Mouse (Mus musculus): ENCODE measurements around the gene Mtx1. TPM values are rescaled to one million over a fixed set of nuclear protein-coding genes. Genes with fewer than 3 reads are reported as not detected.

Mtx1 gene
- polyA plus RNA-seq, 1 experiment: 181 TPM

- peak within 1 kb of the TSS; percentile 72 for H3K4me3 ChIP-seq (ENCODE audit: low read depth, low read length)
- 7% methylated on average over 19 of the region's 19 CpGs for WGBS
- H3K27me3 ChIP-seq (ENCODE audit: control insufficient read depth, insufficient read depth, low read length): no peaks in the 10 kb centered on the region
- H3K27ac ChIP-seq (ENCODE audit: insufficient read depth, low read depth, low read length): peak within 1 kb of the TSS; percentile 73
- H3K36me3 ChIP-seq (ENCODE audit: control insufficient read depth, insufficient read depth, low read length): peaks cover 7% of the 10 kb centered on the region
- no peak for TF ChIP-seq CTCF (IDR thresholded peaks at IDR 0.05; ENCODE audit: extremely low read depth, insufficient read length, insufficient replicate concordance, low read depth, low read length)
- no peak for TF ChIP-seq POLR2A (IDR thresholded peaks at IDR 0.05; ENCODE audit: low read depth, low read length)
- peaks cover 3% of the 10 kb centered on the region; the same call in 1 of the 2 replicates for H3K4me1 ChIP-seq (ENCODE audit: control insufficient read depth, insufficient read depth, insufficient read length, low read length)
Measured at GRCm38 (mm10) chr3:89214681-89215411, 12.0 kb downstream of the Mtx1 start, which contains the start of gene Thbs3. Gene Thbs3 (plus strand): TSS chr3:89215180.

- Histone ChIP-seq H3K27ac (ENCODE audit: insufficient read depth, low read depth, low read length) (peak overlapping the region; percentile 73), H3K4me3 (ENCODE audit: low read depth, low read length) (peak overlapping the region; percentile 72), H3K36me3 (ENCODE audit: control insufficient read depth, insufficient read depth, low read length) (peaks cover 15% of the 10 kb centered on the region), H3K4me1 (ENCODE audit: control insufficient read depth, insufficient read depth, insufficient read length, low read length) (peaks cover 3% of the 10 kb centered on the region; the same call in 1 of the 2 replicates), H3K27me3 (ENCODE audit: control insufficient read depth, insufficient read depth, low read length) (no peaks in the 10 kb centered on the region)
- WGBS: under 1% methylated on average over 69 of the region's 69 CpGs
- peak; percentile 54; the same call in 1 of the 2 replicates for TF ChIP-seq POLR2A (IDR thresholded peaks at IDR 0.05; ENCODE audit: low read depth, low read length)
- TF ChIP-seq CTCF (IDR thresholded peaks at IDR 0.05; ENCODE audit: extremely low read depth, insufficient read length, insufficient replicate concordance, low read depth, low read length): no peak
Measured at GRCm38 (mm10) chr3:89213803-89214530, 12.9 kb downstream of the Mtx1 start.

GRCm38 (mm10) chr3:89210731-89211130, 16.2 kb downstream of the Mtx1 start:
- TF ChIP-seq POLR2A (IDR thresholded peaks at IDR 0.05; ENCODE audit: low read depth, low read length): no peak
- no peak for TF ChIP-seq CTCF (IDR thresholded peaks at IDR 0.05; ENCODE audit: extremely low read depth, insufficient read length, insufficient replicate concordance, low read depth, low read length)
- H3K36me3 ChIP-seq (ENCODE audit: control insufficient read depth, insufficient read depth, low read length): peaks cover 46% of the 10 kb centered on the region
- no peaks in the 10 kb centered on the region for H3K27me3 ChIP-seq (ENCODE audit: control insufficient read depth, insufficient read depth, low read length)

GRCm38 (mm10) chr3:89210162-89210561, 16.7 kb downstream of the Mtx1 start:
- peaks cover 51% of the 10 kb centered on the region for H3K36me3 ChIP-seq (ENCODE audit: control insufficient read depth, insufficient read depth, low read length)
- no peaks in the 10 kb centered on the region for H3K27me3 ChIP-seq (ENCODE audit: control insufficient read depth, insufficient read depth, low read length)
- TF ChIP-seq CTCF (IDR thresholded peaks at IDR 0.05; ENCODE audit: extremely low read depth, insufficient read length, insufficient replicate concordance, low read depth, low read length) (no peak), POLR2A (IDR thresholded peaks at IDR 0.05; ENCODE audit: low read depth, low read length) (no peak)
- WGBS: 63% methylated on average over 13 of the region's 13 CpGs
- peaks cover 3% of the 10 kb centered on the region; the same call in 1 of the 2 replicates for H3K4me1 ChIP-seq (ENCODE audit: control insufficient read depth, insufficient read depth, insufficient read length, low read length)
- H3K4me3 ChIP-seq (ENCODE audit: low read depth, low read length): no peak overlapping the region
- H3K27ac ChIP-seq (ENCODE audit: insufficient read depth, low read depth, low read length): no peak overlapping the region

More at GRCm38 (mm10) chr3:89210731-89211130, 16.2 kb downstream of the Mtx1 start:
- H3K27ac ChIP-seq (ENCODE audit: insufficient read depth, low read depth, low read length): no peak overlapping the region
- H3K4me3 ChIP-seq (ENCODE audit: low read depth, low read length): no peak overlapping the region
- peaks cover 3% of the 10 kb centered on the region; the same call in 1 of the 2 replicates for H3K4me1 ChIP-seq (ENCODE audit: control insufficient read depth, insufficient read depth, insufficient read length, low read length)
- 59% methylated on average over 7 of the region's 7 CpGs for WGBS

- Histone ChIP-seq H3K27ac (ENCODE audit: insufficient read depth, low read depth, low read length) (no peak overlapping the region), H3K4me3 (ENCODE audit: low read depth, low read length) (no peak overlapping the region), H3K27me3 (ENCODE audit: control insufficient read depth, insufficient read depth, low read length) (no peaks in the 10 kb centered on the region), H3K36me3 (ENCODE audit: control insufficient read depth, insufficient read depth, low read length) (peaks cover 56% of the 10 kb centered on the region), H3K4me1 (ENCODE audit: control insufficient read depth, insufficient read depth, insufficient read length, low read length) (peaks cover 3% of the 10 kb centered on the region; the same call in 1 of the 2 replicates)
- TF ChIP-seq POLR2A (IDR thresholded peaks at IDR 0.05; ENCODE audit: low read depth, low read length) (no peak), CTCF (IDR thresholded peaks at IDR 0.05; ENCODE audit: extremely low read depth, insufficient read length, insufficient replicate concordance, low read depth, low read length) (no peak)
- 93% methylated on average over 7 of the region's 7 CpGs for WGBS
Measured at GRCm38 (mm10) chr3:89209731-89210130, 17.2 kb downstream of the Mtx1 start.

- Histone ChIP-seq H3K27ac (ENCODE audit: insufficient read depth, low read depth, low read length) (no peak overlapping the region), H3K4me1 (ENCODE audit: control insufficient read depth, insufficient read depth, insufficient read length, low read length) (peaks cover 3% of the 10 kb centered on the region; the same call in 1 of the 2 replicates), H3K4me3 (ENCODE audit: low read depth, low read length) (no peak overlapping the region), H3K36me3 (ENCODE audit: control insufficient read depth, insufficient read depth, low read length) (peaks cover 63% of the 10 kb centered on the region), H3K27me3 (ENCODE audit: control insufficient read depth, insufficient read depth, low read length) (no peaks in the 10 kb centered on the region)
- no peak for TF ChIP-seq CTCF (IDR thresholded peaks at IDR 0.05; ENCODE audit: extremely low read depth, insufficient read length, insufficient replicate concordance, low read depth, low read length)
- TF ChIP-seq POLR2A (IDR thresholded peaks at IDR 0.05; ENCODE audit: low read depth, low read length): no peak
- 85% methylated on average over 6 of the region's 6 CpGs for WGBS
Measured at GRCm38 (mm10) chr3:89208736-89209135, 18.2 kb downstream of the Mtx1 start.

Data from small intestine, adult 2 months (tissue).